Mouse (Mus musculus) c-Kit-positive CD71-positive TER-119-positive erythroid progenitor cells, embryonic 14.5 days (primary cell): ENCODE data around the gene Slc44a2.
"Not testable (repeated sequence)": the region's sequence is repeated elsewhere in the genome, so short reads cannot be mapped to it uniquely, and the experiment has no call there.

Experiments
- DNase-seq: peaks from one replicate; pipeline ENCODE4 v3.0.0-alpha.2; 2013; ENCODE audit warnings: low spot score

The Slc44a2 gene

DNA sequence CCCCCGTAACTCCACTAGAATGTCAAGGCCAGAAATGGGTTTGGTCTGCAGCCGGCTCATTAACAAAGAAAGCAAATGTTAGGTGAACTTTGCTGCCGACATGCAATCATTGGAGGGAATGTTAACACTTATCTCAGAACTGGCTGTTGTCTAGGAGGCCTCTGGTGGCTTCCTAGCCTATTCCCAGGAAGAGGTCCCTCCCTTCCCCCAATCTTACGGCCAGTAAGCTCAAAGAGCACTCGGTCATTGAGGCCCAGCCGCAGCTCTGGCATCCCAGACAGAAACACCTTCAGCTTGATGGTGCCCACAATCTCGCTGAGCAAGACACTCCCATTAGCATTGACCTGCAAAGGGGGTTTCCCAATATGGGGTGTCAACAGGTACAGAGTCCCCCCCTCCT is 15.4 kb upstream of the Slc44a2 start:
- DNase-seq, result no peak

DNA sequence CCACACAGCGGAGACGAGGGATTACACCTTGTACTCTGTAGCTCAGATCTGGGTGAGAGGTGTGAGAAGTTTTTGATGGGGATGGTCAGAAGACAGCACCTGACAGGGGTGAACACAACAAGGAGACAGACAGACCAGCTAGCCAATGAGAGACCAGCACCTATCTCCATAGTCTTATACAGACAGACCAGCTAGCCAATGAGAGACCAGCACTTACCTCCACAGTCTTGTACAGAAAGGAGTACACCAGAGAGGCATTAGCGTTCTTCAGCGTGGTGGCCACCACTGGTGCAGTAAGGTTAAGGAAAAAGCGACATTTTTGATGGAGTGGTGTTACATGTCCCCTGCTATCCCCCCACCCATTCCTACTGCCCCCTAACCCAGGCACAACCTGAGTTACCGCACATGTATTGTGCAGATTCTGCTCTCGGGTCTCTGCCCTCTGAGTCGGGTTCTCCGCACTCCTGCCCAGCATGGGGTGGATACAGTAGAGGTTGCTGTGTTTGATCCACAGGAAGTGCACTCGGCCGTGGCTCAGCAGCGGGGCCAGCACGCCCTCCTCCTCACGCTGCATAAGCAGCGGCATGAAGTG is 11.3 kb upstream of the Slc44a2 start:
- DNase-seq, result peak; percentile 65

GRCm38 (mm10) chr9:21311695-21312094 is 8.8 kb upstream of the Slc44a2 start:
- DNase-seq, result no peak

GRCm38 (mm10) chr9:21312134-21312533 is 8.4 kb upstream of the Slc44a2 start, which contains the start of gene Ap1m2:
Gene Ap1m2 (minus strand): TSS chr9:21312337.
- DNase-seq, result no peak

DNA sequence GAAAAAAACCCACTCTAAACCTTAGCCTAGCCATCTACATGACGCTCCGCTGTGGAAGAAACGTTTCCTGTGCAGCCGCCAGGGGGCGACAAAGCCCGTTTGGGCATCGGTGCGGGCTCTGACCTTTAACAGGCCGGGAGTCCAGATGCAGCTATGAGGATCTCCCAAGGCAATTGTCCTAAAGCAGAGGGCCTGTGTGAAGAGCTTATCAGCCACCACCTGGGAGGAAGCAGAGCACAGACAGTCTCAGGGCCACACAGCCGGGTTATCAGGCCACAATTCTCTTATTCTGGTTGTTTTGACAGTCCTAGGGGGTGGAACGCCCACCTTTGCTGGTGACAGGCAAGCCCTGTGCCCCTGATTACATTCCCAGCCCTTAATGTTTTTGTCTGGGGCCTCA is 7.1 kb upstream of the Slc44a2 start:
- peak; percentile 92 for DNase-seq

- peak; percentile 56 for DNase-seq
Measured at GRCm38 (mm10) chr9:21314367-21315140, 5.9 kb upstream of the Slc44a2 start.

- DNase-seq, result no peak
Measured at GRCm38 (mm10) chr9:21315421-21315820, 5.1 kb upstream of the Slc44a2 start.

DNA sequence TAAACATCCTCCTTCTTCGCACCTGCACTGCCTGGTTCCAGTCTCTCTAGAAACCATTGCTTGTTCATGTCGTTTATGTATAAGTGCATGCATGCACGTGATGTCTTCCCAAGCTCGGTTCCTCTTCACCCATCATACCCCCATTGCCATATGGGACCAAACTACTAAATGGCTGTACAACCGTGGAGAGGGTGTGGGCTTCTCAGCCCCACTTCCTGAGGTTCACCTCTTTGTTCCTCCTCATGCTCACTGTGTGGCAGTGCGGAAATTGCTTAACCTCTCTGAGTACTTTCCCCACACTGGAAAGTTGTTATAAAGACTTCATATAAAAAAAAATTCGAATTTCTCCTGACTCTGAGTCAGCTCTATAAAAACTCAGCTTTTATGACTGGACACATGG is 3.8 kb upstream of the Slc44a2 start:
- no peak for DNase-seq

- no peak for DNase-seq
Measured at GRCm38 (mm10) chr9:21318792-21319191, 1.7 kb upstream of the Slc44a2 start.

- no peak for DNase-seq
Measured at GRCm38 (mm10) chr9:21319503-21319902, 995 bp upstream of the Slc44a2 start.

DNA sequence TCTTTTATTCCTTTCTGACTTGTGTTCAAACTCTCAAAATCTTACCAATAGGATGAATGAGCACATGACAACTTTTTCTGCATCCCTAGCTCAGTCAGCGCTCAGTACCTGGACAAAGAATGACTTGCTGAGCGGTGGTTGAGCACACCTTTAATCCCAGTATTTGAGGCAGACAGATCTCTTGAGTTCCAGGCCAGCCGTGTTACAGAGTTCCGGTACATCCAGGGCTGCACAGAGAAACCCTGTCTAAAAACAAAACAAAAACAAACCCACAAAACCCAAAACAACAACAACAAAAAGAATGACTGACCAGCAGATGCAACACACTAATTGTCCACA is 249 bp upstream of the Slc44a2 start:
- DNase-seq, result no peak

DNA sequence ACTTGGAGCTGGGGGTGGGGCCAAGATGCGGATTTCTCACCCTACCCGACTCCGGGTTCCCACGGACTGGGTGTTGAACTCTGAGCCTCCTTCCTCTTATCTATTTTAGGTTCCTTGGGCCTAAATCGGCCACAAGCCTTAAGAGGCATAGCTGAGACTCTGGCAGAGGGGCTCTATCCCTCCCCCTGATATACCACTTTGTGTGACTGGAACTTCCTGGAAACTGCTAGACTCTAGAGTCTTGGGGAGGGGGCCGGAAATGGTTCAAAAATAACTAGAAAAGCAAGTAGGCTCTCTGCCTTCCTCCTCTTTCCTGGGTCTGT is 976 bp downstream of the Slc44a2 start:
- peak; percentile 54 for DNase-seq

GRCm38 (mm10) chr9:21322211-21322916 is 1.9 kb downstream of the Slc44a2 start:
- no peak for DNase-seq

GRCm38 (mm10) chr9:21322917-21323297 is 2.4 kb downstream of the Slc44a2 start:
- not testable (repeated sequence) for DNase-seq

GRCm38 (mm10) chr9:21324269-21324668 is 3.8 kb downstream of the Slc44a2 start:
- DNase-seq, result no peak

GRCm38 (mm10) chr9:21327569-21327968 is 7.1 kb downstream of the Slc44a2 start:
- no peak for DNase-seq

DNA sequence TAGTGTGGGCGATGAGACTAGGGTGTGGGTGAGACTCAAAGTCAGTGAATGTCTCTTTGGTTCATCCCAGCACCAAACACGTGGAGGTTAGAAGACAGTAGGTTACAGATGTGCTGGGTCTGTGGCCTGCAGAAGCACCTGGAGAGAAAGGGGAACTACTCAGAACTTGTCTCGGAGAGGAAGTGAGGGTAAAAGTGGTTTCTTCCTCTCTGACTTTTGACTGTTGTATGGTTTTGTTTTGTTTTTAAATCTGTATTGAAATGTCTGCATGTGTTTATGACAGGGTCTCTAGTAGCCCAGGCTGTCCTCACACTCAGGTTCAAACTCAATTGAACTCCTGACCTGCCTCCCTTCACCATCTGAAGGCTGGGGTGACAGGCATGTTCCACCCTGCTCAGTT is 7.5 kb downstream of the Slc44a2 start:
- no peak for DNase-seq

DNA sequence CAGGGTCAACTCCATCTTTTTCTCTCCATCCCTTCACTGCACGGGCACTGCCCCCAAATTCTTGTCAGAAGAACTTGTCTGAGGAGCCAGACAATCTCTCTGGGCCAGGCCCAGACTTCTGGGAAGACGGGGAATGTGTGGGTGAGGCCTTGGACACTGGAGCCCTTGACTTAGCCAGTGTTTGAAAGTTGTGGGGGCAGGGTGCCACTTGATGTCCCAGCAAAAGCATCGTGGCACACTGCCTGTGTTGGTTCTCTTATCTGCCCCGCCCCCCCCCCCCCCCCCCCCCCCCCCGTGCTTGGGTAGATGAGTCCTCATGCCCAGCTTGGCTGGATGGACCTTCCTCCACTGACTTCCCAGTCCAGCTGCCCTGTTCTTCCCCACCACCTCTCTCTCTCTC is 8.5 kb downstream of the Slc44a2 start:
- no peak for DNase-seq

GRCm38 (mm10) chr9:21329699-21330289 is 9.3 kb downstream of the Slc44a2 start:
- no peak for DNase-seq

GRCm38 (mm10) chr9:21331365-21332140 is 11.1 kb downstream of the Slc44a2 start:
- DNase-seq, result no peak

DNA sequence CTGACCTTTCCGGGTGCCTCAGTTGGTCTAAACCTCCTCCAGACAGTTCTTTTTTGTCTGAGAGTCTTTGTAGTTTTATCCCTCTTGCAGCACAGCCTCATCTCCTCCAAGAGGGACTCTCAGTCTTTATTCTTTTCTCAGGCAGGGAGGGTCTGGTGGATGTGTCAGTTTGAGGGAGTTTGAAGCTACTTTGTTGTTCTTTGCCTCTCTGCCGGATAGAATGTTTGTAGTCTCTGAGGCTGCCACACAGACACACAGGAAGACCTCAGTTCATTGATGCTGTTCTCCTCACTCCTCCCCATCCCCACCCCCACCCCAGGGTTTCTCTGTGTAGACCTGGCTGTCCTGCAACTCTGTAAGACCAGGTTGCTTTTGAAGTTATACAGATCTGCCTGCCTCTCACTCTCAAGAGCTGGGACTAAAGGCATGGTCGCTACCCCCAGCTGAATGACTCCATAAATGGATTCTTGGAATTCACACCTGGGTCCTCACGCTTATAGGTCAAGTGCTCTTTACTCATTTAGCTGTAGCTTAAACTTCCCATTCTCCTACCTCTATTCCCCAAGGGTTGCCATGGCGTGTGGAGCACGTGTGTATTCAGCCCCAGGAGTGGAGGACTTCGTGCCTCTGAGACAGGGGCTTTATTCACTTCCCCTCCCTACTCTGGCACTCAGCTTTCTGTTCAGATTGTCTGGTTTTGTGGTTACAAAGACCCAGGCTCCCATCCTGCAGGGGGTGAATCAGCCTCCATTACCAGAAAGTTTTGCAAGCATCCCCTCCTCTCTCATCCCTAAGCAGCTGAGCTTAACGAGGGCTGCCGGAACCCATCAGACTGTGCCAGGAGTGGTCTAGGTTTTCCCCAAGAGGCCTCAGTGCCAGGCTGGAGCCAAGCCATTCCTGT is 11.9 kb downstream of the Slc44a2 start:
- no peak for DNase-seq
